Mouse (Mus musculus): ENCODE measurements around the gene Tmem120b.

DNA sequence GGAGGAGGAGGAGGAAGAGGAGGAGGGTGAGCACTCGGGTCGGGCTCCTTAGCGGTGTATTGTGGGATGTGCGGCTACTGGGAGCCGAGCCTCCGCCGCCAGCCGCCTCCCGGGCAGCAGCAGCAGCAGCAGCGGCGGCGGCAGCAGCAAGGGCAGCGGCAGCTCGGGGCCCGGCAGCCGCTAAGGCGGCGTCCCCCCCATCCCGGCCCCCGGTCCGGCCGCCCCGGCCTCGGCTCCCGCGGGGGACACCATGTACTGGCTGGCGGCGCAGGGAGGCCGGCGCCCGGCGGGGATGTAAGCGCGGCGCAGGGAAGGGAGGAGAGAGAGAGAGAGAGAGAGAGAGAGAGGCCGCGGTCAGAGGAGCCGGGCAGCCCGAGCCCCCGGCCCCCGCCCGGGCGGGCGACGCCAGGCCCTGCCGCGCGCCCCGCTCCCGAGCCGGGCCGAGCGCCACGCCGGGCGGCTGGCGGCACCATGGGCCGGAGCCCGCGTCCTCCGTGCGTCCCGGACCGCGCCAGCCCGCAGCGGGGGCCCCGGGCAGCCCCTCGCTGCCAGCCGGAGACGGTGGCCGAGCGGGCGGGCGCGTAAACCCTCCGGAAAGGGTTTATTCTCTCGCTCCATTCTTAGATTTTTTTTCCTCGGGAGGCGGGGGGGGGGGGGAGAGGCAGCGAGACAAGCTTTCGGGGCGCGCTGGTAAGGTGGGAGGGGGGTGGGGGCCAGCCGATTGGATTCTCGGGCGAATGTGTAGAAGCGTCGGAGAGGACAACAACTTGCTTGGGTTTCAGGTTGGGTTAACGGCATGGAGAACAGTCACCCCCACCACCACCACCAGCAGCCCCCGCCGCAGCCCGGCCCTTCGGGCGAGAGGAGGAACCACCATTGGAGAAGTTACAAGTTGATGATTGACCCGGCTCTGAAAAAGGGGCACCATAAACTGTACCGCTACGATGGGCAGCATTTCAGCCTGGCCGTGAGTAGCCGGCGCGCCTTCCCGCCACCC is 74.2 kb downstream of the Tmem120b start, which contains the start of gene Setd1b:
- TF ChIP-seq CTCF (IDR thresholded peaks at IDR 0.05; ENCODE audit: insufficient read depth, low read depth, low read length) (no peak), POLR2A (IDR thresholded peaks at IDR 0.05; ENCODE audit: insufficient read depth, low read depth, low read length) (no peak; the same call in 1 of the 2 replicates)

Data from olfactory bulb, adult 2 months (tissue).